Mouse (Mus musculus) kidney, adult 2 months (tissue): ENCODE data around the gene Stx8. TPM values are rescaled to one million over a fixed set of nuclear protein-coding genes. Genes with fewer than 3 reads are reported as not detected.

ENCODE experiments used
- DNase-seq: peaks from one replicate; pipeline ENCODE4 v3.0.0; 2021
- H3K27ac ChIP-seq: fragments of 200-500 bp; 2 replicates; pipeline ENCODE4 v1.5.1; 2012; ENCODE audit warnings: low read depth, low read length, control low read depth, inconsistent platforms; ENCODE audit not compliant: insufficient read depth
- H3K27me3 ChIP-seq: fragments of 200-500 bp; replicated peaks from 2 replicates; pipeline ENCODE4 v1.6.1; 2012; ENCODE audit warnings: mild to moderate bottlenecking, moderate library complexity, low read length, inconsistent platforms; ENCODE audit not compliant: control insufficient read depth, insufficient read depth
- H3K36me3 ChIP-seq: fragments of 200-500 bp; 2 replicates; pipeline ENCODE4 v1.6.1; 2012; ENCODE audit warnings: mild to moderate bottlenecking, moderate library complexity, low read length, inconsistent platforms; ENCODE audit not compliant: control insufficient read depth, insufficient read depth
- H3K4me1 ChIP-seq: fragments of 200-500 bp; 2 replicates; pipeline ENCODE4 v1.6.1; 2011; ENCODE audit warnings: low read length; ENCODE audit not compliant: control insufficient read depth, insufficient read depth
- H3K4me3 ChIP-seq: fragments of 200-500 bp; 2 replicates; pipeline ENCODE4 v1.5.1; 2011; ENCODE audit warnings: mild to moderate bottlenecking, low read depth, low read length, control low read depth; ENCODE audit not compliant: insufficient read depth
- CTCF ChIP-seq: fragments of 200-500 bp; conservative IDR thresholded peaks from 2 replicates; pipeline ENCODE4 v1.5.1; 2011; ENCODE audit warnings: low read depth, mild to moderate bottlenecking, control low read depth, low read length, moderate library complexity, mixed read lengths; ENCODE audit not compliant: insufficient read depth, insufficient read length
- POLR2A ChIP-seq: fragments of 200-500 bp; IDR thresholded peaks from one replicate; pipeline ENCODE4 v1.6.1; 2011; ENCODE audit warnings: low read depth, low read length, control low read depth
- WGBS: fragments of 180-500 bp; shearing (Covaris S2); methylation state at CpG from one replicate; pipeline ENCODE4 v1.1.7; 2018; 5-methylcytosine and 5-hydroxymethylcytosine counted together
- polyA plus RNA-seq: library from polyadenylated mRNA; depleted of rRNA; stranded (reverse); fragments of >200 nt; gene quantifications from 2 replicates; pipeline ENCODE4 v1.2.3, GENCODE M21; 2012

Gene Stx8
- polyA plus RNA-seq, 1 experiment: 10.7 TPM

- Histone ChIP-seq H3K36me3 (no peaks in the 10 kb centered on the region), H3K27me3 (no peaks in the 10 kb centered on the region), H3K27ac (no peak overlapping the region), H3K4me3 (no peak overlapping the region), H3K4me1 (no peaks in the 10 kb centered on the region)
- no peak for DNase-seq
- 90% methylated on average over 4 of the region's 4 CpGs for WGBS
- no peak for TF ChIP-seq CTCF
Observed at GRCm38 (mm10) chr11:68220733-68221132, 254.7 kb downstream of the Stx8 start.

- TF ChIP-seq CTCF: no peak
- no peak for TF ChIP-seq POLR2A
- Histone ChIP-seq H3K4me1 (no peaks in the 10 kb centered on the region), H3K27me3 (no peaks in the 10 kb centered on the region), H3K4me3 (no peak overlapping the region), H3K27ac (no peak overlapping the region), H3K36me3 (no peaks in the 10 kb centered on the region)
- 84% methylated on average over 7 of the region's 7 CpGs for WGBS
- DNase-seq: no peak
Observed at GRCm38 (mm10) chr11:68222209-68222608, 256.2 kb downstream of the Stx8 start.

GRCm38 (mm10) chr11:68223143-68223542 is 257.1 kb downstream of the Stx8 start:
- Histone ChIP-seq H3K27ac (no peak overlapping the region), H3K4me1 (no peaks in the 10 kb centered on the region), H3K27me3 (no peaks in the 10 kb centered on the region), H3K4me3 (no peak overlapping the region), H3K36me3 (no peaks in the 10 kb centered on the region)
- no peak for DNase-seq
- 78% methylated on average over 13 of the region's 13 CpGs for WGBS
- TF ChIP-seq POLR2A: no peak
- no peak for TF ChIP-seq CTCF

GRCm38 (mm10) chr11:68226654-68227057 is 260.7 kb downstream of the Stx8 start:
- DNase-seq: no peak
- no peak overlapping the region for H3K4me3 ChIP-seq
- 90% methylated on average over 5 of the region's 5 CpGs for WGBS
- no peaks in the 10 kb centered on the region for H3K4me1 ChIP-seq
- TF ChIP-seq CTCF (no peak), POLR2A (no peak)
- no peak overlapping the region for H3K27ac ChIP-seq
- no peaks in the 10 kb centered on the region for H3K36me3 ChIP-seq
- no peaks in the 10 kb centered on the region for H3K27me3 ChIP-seq

- WGBS: 95% methylated on average over 6 of the region's 6 CpGs
- Histone ChIP-seq H3K4me1 (no peaks in the 10 kb centered on the region), H3K27ac (no peak overlapping the region), H3K36me3 (no peaks in the 10 kb centered on the region), H3K4me3 (no peak overlapping the region), H3K27me3 (no peaks in the 10 kb centered on the region)
- no peak for TF ChIP-seq CTCF
- no peak for TF ChIP-seq POLR2A
- DNase-seq: no peak
Observed at GRCm38 (mm10) chr11:68227837-68228236, 261.8 kb downstream of the Stx8 start.

GRCm38 (mm10) chr11:68228941-68229665 is 263.1 kb downstream of the Stx8 start:
- Histone ChIP-seq H3K4me1 (no peaks in the 10 kb centered on the region), H3K4me3 (no peak overlapping the region), H3K36me3 (no peaks in the 10 kb centered on the region), H3K27ac (no peak overlapping the region), H3K27me3 (no peaks in the 10 kb centered on the region)
- 73% methylated on average over 18 of the region's 18 CpGs for WGBS
- no peak for DNase-seq
- TF ChIP-seq CTCF (no peak), POLR2A (no peak)

GRCm38 (mm10) chr11:68231558-68231957 is 265.6 kb downstream of the Stx8 start:
- no peak overlapping the region for H3K27ac ChIP-seq
- no peak for DNase-seq
- no peaks in the 10 kb centered on the region for H3K27me3 ChIP-seq
- no peaks in the 10 kb centered on the region for H3K4me1 ChIP-seq
- no peaks in the 10 kb centered on the region for H3K36me3 ChIP-seq
- TF ChIP-seq POLR2A: no peak
- TF ChIP-seq CTCF: 0 out of 2 replicates have a peak, but pooled peaks have one; percentile 14
- WGBS: 95% methylated on average over 5 of the region's 5 CpGs
- H3K4me3 ChIP-seq: no peak overlapping the region
